Mouse (Mus musculus) cortical plate, adult 2 months (tissue): ENCODE data around the gene Ppargc1a. TPM values are rescaled to one million over a fixed set of nuclear protein-coding genes. Genes with fewer than 3 reads are reported as not detected.
A peak's percentile ranks its signal among the peaks of the same experiment; 100 is the strongest.

Experiments used
- H3K27ac ChIP-seq: fragments of 200-500 bp; 2 replicates; pipeline ENCODE4 v1.5.1; 2012; ENCODE audit warnings: low read length, control low read depth, inconsistent platforms; ENCODE audit not compliant: insufficient read depth
- H3K4me1 ChIP-seq: fragments of 200-500 bp; 2 replicates; pipeline ENCODE4 v1.6.1; 2011; ENCODE audit warnings: low read length; ENCODE audit not compliant: control insufficient read depth, insufficient read depth
- H3K4me3 ChIP-seq: fragments of 200-500 bp; 2 replicates; pipeline ENCODE4 v1.5.1; 2011; ENCODE audit warnings: mild to moderate bottlenecking, low read length, control low read depth; ENCODE audit not compliant: insufficient read depth
- CTCF ChIP-seq: fragments of 200-500 bp; IDR thresholded peaks from 2 replicates; pipeline ENCODE4 v1.5.1; 2011; ENCODE audit warnings: mild to moderate bottlenecking, control low read depth, low read length; ENCODE audit not compliant: insufficient read depth; ENCODE audit errors: extremely low read depth
- POLR2A ChIP-seq: fragments of 200-500 bp; IDR thresholded peaks from 2 replicates; pipeline ENCODE4 v1.6.1; 2011; ENCODE audit warnings: mild to moderate bottlenecking, low read length, control low read depth; ENCODE audit not compliant: insufficient read depth; ENCODE audit errors: extremely low read depth
- polyA plus RNA-seq: library from polyadenylated mRNA; depleted of rRNA; stranded (reverse); fragments of >200 nt; gene quantifications from 2 replicates; pipeline ENCODE4 v1.2.3, GENCODE M21; 2012

The Ppargc1a gene
- polyA plus RNA-seq, 1 experiment: 19.6 TPM

DNA sequence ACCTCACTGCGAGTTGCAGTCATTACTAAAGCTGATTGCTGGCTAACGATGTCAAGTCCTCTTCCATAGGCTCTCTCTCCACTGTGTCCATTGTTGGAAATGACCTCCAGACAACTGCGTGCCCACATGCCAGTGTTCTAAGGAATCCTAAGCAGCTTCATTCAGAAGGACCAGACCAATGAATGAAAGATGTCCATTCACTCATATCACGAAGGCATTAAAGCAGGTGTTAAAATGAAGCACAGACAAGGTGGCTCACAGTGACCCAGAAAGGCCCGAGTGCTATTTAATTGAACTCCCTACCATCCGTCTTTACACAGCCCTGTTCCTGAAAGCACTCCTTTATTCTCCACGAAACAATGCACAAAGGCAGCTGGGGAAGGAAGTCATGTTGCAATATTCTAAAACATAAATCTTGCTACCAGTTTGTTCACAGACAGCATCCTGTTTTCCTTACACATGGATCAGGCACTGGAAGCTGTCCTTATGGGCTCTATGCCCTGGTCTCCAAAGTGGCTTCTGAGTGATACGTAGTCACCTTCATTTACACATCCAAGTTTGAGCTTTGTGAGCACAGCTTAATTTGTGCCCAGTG, 23.3 kb downstream of the Ppargc1a start:
- no peak for TF ChIP-seq CTCF
- no peak for TF ChIP-seq POLR2A
- no peak overlapping the region for H3K27ac ChIP-seq
- no peak overlapping the region for H3K4me3 ChIP-seq
- peaks cover 2% of the 10 kb centered on the region; the same call in 1 of the 2 replicates for H3K4me1 ChIP-seq

- Histone ChIP-seq H3K4me3 (no peak overlapping the region), H3K27ac (no peak overlapping the region), H3K4me1 (peaks cover 3% of the 10 kb centered on the region)
- TF ChIP-seq POLR2A (no peak), CTCF (no peak)
Measured at GRCm38 (mm10) chr5:51541557-51541956, 26.0 kb downstream of the Ppargc1a start.

DNA sequence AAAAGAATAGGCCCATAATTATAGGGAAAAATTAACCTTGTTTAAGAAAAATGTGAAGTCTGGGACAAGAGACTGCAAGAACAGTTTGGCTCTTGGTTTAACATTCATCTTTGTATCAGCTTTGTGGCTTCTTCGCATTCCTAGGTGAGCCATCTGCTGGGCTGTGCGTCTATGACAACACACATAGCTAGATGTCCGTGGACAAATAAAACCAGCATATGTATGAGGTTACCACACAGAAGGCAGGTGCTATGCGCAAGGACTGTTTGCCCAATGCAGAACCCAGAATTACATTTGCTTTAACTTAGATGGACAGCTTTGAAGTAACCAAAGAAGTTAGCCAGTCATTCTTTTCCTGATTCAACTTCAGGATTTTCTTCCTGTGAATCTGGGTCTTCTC, 26.7 kb downstream of the Ppargc1a start:
- Histone ChIP-seq H3K4me1 (peaks cover 3% of the 10 kb centered on the region), H3K4me3 (no peak overlapping the region), H3K27ac (no peak overlapping the region)
- peak; percentile 9; the same call in 1 of the 2 replicates for TF ChIP-seq CTCF
- no peak for TF ChIP-seq POLR2A

- Histone ChIP-seq H3K4me3 (no peak overlapping the region), H3K4me1 (peaks cover 1% of the 10 kb centered on the region; the same call in 1 of the 2 replicates), H3K27ac (no peak overlapping the region)
- TF ChIP-seq POLR2A (no peak), CTCF (no peak)
Measured at GRCm38 (mm10) chr5:51539563-51539962, 28.0 kb downstream of the Ppargc1a start.

DNA sequence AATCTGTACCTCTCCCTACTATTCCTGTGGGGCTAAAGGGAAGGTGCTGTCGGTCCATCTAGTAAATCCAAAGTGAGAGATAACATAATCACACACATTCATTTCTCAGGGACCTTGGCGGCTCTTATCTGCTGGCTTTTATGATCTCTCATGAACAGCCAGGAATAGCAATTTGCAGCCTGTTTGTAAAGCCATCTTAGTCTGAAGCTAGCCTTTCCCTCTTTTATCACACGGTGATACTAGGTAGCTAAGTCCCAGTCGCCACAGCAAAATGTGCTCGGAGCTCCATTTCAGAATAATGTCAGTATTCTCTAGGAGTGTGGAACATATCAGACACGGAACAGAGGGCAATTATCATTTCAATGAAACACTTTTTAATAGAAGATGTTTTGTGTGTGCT, 29.2 kb downstream of the Ppargc1a start:
- Histone ChIP-seq H3K27ac (no peak overlapping the region), H3K4me1 (peaks cover 1% of the 10 kb centered on the region; the same call in 1 of the 2 replicates), H3K4me3 (no peak overlapping the region)
- TF ChIP-seq POLR2A: no peak
- TF ChIP-seq CTCF: no peak

GRCm38 (mm10) chr5:51537646-51538030, 29.9 kb downstream of the Ppargc1a start:
- TF ChIP-seq POLR2A (no peak), CTCF (no peak)
- H3K27ac ChIP-seq: no peak overlapping the region

DNA sequence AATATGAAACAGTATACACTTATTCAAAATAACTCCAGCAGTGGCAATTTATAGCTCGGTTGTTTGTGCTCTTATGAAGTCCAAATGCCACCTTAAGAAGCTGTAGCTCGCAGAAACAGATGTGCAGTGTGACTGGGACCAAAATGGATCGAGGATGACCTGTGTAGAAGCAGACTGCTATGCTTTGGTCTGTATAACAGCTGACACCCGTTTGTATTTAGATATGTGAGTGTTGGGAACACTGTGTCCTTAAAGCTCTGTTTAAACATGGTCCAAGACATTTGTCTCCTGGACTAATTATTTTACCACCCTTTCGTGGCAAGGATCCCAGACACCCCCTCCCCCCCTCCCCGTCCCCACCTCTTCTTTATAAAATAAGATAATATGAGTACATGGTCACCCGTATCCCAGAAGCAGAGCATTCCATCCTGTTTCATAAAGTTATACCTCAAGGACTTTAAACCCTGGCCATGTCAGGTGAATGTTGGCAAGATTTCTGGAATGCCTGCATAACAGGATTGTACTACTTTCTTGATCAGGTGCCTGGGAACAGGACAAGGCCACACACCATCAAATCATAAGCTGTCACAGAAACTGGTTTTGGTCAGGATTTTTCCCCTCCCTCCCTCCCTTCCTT, 30.4 kb downstream of the Ppargc1a start:
- TF ChIP-seq CTCF: no peak
- H3K4me1 ChIP-seq: peaks cover 1% of the 10 kb centered on the region; the same call in 1 of the 2 replicates
- H3K27ac ChIP-seq: no peak overlapping the region
- no peak overlapping the region for H3K4me3 ChIP-seq

More at GRCm38 (mm10) chr5:51537646-51538030, 29.9 kb downstream of the Ppargc1a start:
- Histone ChIP-seq H3K4me1 (peaks cover 1% of the 10 kb centered on the region; the same call in 1 of the 2 replicates), H3K4me3 (no peak overlapping the region)

- Histone ChIP-seq H3K27ac (no peak overlapping the region), H3K4me3 (no peak overlapping the region), H3K4me1 (peaks cover 1% of the 10 kb centered on the region; the same call in 1 of the 2 replicates)
- no peak for TF ChIP-seq POLR2A
- no peak for TF ChIP-seq CTCF
Measured at GRCm38 (mm10) chr5:51534456-51534855, 33.1 kb downstream of the Ppargc1a start.

- H3K4me1 ChIP-seq: no peaks in the 10 kb centered on the region
- TF ChIP-seq POLR2A: no peak
- no peak for TF ChIP-seq CTCF
- no peak overlapping the region for H3K27ac ChIP-seq
- H3K4me3 ChIP-seq: no peak overlapping the region
Measured at GRCm38 (mm10) chr5:51531286-51531685, 36.2 kb downstream of the Ppargc1a start.

- Histone ChIP-seq H3K4me3 (no peak overlapping the region), H3K27ac (no peak overlapping the region), H3K4me1 (no peaks in the 10 kb centered on the region)
- TF ChIP-seq CTCF (no peak), POLR2A (no peak)
Measured at GRCm38 (mm10) chr5:51529444-51529843, 38.1 kb downstream of the Ppargc1a start.
